8 mouse cellular contexts compared by ENCODE assay signal in genomic region chr14:7791061-7791531, GRCm38 (mm10). TPM values are rescaled to one million over a fixed set of nuclear protein-coding genes. Genes with fewer than 3 reads are reported as not detected.
A peak's percentile ranks its signal among the peaks of the same experiment; 100 is the strongest.
DNase-seq lines count a peak whose midpoint lies in the region; ATAC-seq and TF ChIP-seq lines count a peak whose summit lies in the region.
"Had no signal": no experiment of that assay in that cellular context is flagged by ENCODE, and none has a peak within 500 bp of the region (broad histone marks: within the 10 kb centered on the region; RNA-seq: fewer than 3 reads in every experiment).

No protein-coding gene starts in this region.

- TF ChIP-seq EP300 in stomach, postnatal 0 days (optimal IDR thresholded peaks at IDR 0.05): no peak

- H3K36me3 ChIP-seq in neural tube, embryonic 11.5 days (ENCODE audit: control insufficient read depth, insufficient read depth, low read length): no peaks in the 10 kb centered on the region
- H3K36me3 ChIP-seq in forebrain, embryonic 13.5 days (ENCODE audit: poor library complexity, severe bottlenecking): no peaks in the 10 kb centered on the region
- no peaks in the 10 kb centered on the region for H3K36me3 ChIP-seq in limb, embryonic 15.5 days
- no peaks in the 10 kb centered on the region for H3K36me3 ChIP-seq in stomach, postnatal 0 days (ENCODE audit: control insufficient read depth, insufficient read depth, low read length)

- peak overlapping the region; percentile 45; the same call in 1 of the 2 replicates for H3K9ac ChIP-seq in neural tube, embryonic 11.5 days (ENCODE audit: low read length)
- H3K9ac ChIP-seq in forebrain, embryonic 13.5 days: peak overlapping the region; percentile 50
- no peak overlapping the region for H3K9ac ChIP-seq in limb, embryonic 15.5 days
- H3K9ac ChIP-seq in stomach, postnatal 0 days (ENCODE audit: low read length): peak overlapping the region; percentile 43; the same call in 1 of the 2 replicates

- 0 out of 2 replicates have a peak, but pooled peaks cover 2% of the 10 kb centered on the region for H3K27me3 ChIP-seq in neural tube, embryonic 11.5 days (ENCODE audit: control insufficient read depth, insufficient read depth, low read length)
- H3K27me3 ChIP-seq in forebrain, embryonic 13.5 days: no peaks in the 10 kb centered on the region
- H3K27me3 ChIP-seq in limb, embryonic 15.5 days: peaks cover 3% of the 10 kb centered on the region; the same call in 1 of the 2 replicates
- no peaks in the 10 kb centered on the region for H3K27me3 ChIP-seq in stomach, postnatal 0 days (ENCODE audit: control insufficient read depth, insufficient read depth, low read length)

- H3K4me2 ChIP-seq in neural tube, embryonic 11.5 days (ENCODE audit: low read depth): peak overlapping the region; percentile 71
- H3K4me2 ChIP-seq in forebrain, embryonic 13.5 days: peak overlapping the region; percentile 67
- H3K4me2 ChIP-seq in limb, embryonic 15.5 days: peak overlapping the region; percentile 54
- H3K4me2 ChIP-seq in stomach, postnatal 0 days (replicated peaks; ENCODE audit: low read depth): peak overlapping the region; percentile 68

- TF ChIP-seq CTCF in stomach, postnatal 0 days (IDR thresholded peaks at IDR 0.05; ENCODE audit: low read depth): no peak

- H3K4me3 ChIP-seq in neural tube, embryonic 11.5 days (ENCODE audit: low read depth, low read length): peak overlapping the region; percentile 30
- H3K4me3 ChIP-seq in forebrain, embryonic 13.5 days: peak overlapping the region; percentile 41
- peak overlapping the region; percentile 28 for H3K4me3 ChIP-seq in limb, embryonic 15.5 days
- H3K4me3 ChIP-seq in stomach, postnatal 0 days (ENCODE audit: low read depth, low read length): peak overlapping the region; percentile 35

- no peaks in the 10 kb centered on the region for H3K9me3 ChIP-seq in neural tube, embryonic 11.5 days (ENCODE audit: control insufficient read depth, low read length)
- H3K9me3 ChIP-seq in forebrain, embryonic 13.5 days (replicated peaks): no peaks in the 10 kb centered on the region
- H3K9me3 ChIP-seq in limb, embryonic 15.5 days: no peaks in the 10 kb centered on the region
- H3K9me3 ChIP-seq in stomach, postnatal 0 days (ENCODE audit: control insufficient read depth, low read length): no peaks in the 10 kb centered on the region

- 13% methylated on average over 19 of the region's 19 CpGs for WGBS in neural tube, embryonic 11.5 days
- 15% methylated on average over 19 of the region's 19 CpGs for WGBS in forebrain, embryonic 13.5 days
- 12% methylated on average over 19 of the region's 19 CpGs for WGBS in limb, embryonic 15.5 days
- 13% methylated on average over 19 of the region's 19 CpGs for WGBS in stomach, postnatal 0 days

- H3K4me1 ChIP-seq in neural tube, embryonic 11.5 days (ENCODE audit: control insufficient read depth, insufficient read depth, low read length): peaks cover 5% of the 10 kb centered on the region; the same call in 1 of the 2 replicates
- H3K4me1 ChIP-seq in forebrain, embryonic 13.5 days: peaks cover 10% of the 10 kb centered on the region
- peaks cover 11% of the 10 kb centered on the region for H3K4me1 ChIP-seq in limb, embryonic 15.5 days
- H3K4me1 ChIP-seq in stomach, postnatal 0 days (replicated peaks; ENCODE audit: control insufficient read depth, insufficient read depth): no peaks in the 10 kb centered on the region

- H3K27ac ChIP-seq in neural tube, embryonic 11.5 days (ENCODE audit: low read depth, low read length): no peak overlapping the region
- H3K27ac ChIP-seq in forebrain, embryonic 13.5 days: no peak overlapping the region
- no peak overlapping the region for H3K27ac ChIP-seq in limb, embryonic 15.5 days
- H3K27ac ChIP-seq in stomach, postnatal 0 days (replicated peaks): no peak overlapping the region

- DNase-seq in neural tube, embryonic 11.5 days (ENCODE audit: low spot score): no peak
- DNase-seq in neural tube, embryonic 10.5 days (ENCODE audit: extremely low spot score, low spot score): no peak
- DNase-seq in stomach, postnatal 0 days (ENCODE audit: low spot score): no peak
- DNase-seq in layer of hippocampus, adult 9-11 months: no peak
- no peak for DNase-seq in embryo, embryonic 9.5 days (ENCODE audit: extremely low spot score)

- ATAC-seq in neural tube, embryonic 11.5 days (ENCODE audit: insufficient read depth, low FRiP score, low TSS enrichment): peak; percentile 45; the same call in 1 of the 2 replicates
- ATAC-seq in forebrain, embryonic 13.5 days: peak; percentile 34; the same call in 1 of the 2 replicates
- no peak for ATAC-seq in limb, embryonic 15.5 days (ENCODE audit: insufficient number of reproducible peaks, low FRiP score, low TSS enrichment, low read depth)
- ATAC-seq in stomach, postnatal 0 days (ENCODE audit: low FRiP score, low TSS enrichment): no peak

RNA-seq across cellular contexts. Expression of gene Gm26661, which starts 0.3 kb away (rescaled TPM):
- not detected in 2 replicates for polyA plus RNA-seq in neural tube, embryonic 11.5 days (2014; fragmentation: Nextera tagmentation; extraction: Ambion mirVana)
- polyA plus RNA-seq in forebrain, embryonic 13.5 days (2015; fragmentation: Nextera tagmentation; extraction: Ambion mirVana): not detected in 2 replicates
- polyA plus RNA-seq in limb, embryonic 15.5 days (2015; fragmentation: Nextera tagmentation; extraction: Ambion mirVana): not detected in 2 replicates
- polyA plus RNA-seq in stomach, postnatal 0 days (2015; fragmentation: Nextera tagmentation; extraction: Ambion mirVana): not detected in 2 replicates
- polyA plus RNA-seq: large intestine, adult 2 months had no signal

RNA-seq across cellular contexts. Expression of gene Flnb, which starts 26.7 kb away (rescaled TPM):
- 14.4 and 15.5 TPM in 2 replicates for polyA plus RNA-seq in neural tube, embryonic 11.5 days (2014; fragmentation: Nextera tagmentation; extraction: Ambion mirVana)
- polyA plus RNA-seq in forebrain, embryonic 13.5 days (2015; fragmentation: Nextera tagmentation; extraction: Ambion mirVana): 8.7 TPM in 2 replicates
- polyA plus RNA-seq in limb, embryonic 15.5 days (2015; fragmentation: Nextera tagmentation; extraction: Ambion mirVana): 27.6 and 33.0 TPM in 2 replicates
- 8.3 and 8.8 TPM in 2 replicates for polyA plus RNA-seq in stomach, postnatal 0 days (2015; fragmentation: Nextera tagmentation; extraction: Ambion mirVana)

Comparison
In these comparisons a context has a peak if more than half of its experiments do, and no peak if none do; other contexts are left out.
1. ATAC-seq: peak in neural tube, embryonic 11.5 days (single experiment) and forebrain, embryonic 13.5 days (single experiment); none in limb, embryonic 15.5 days (single experiment) and stomach, postnatal 0 days (single experiment).
2. Peak in every context shown above with its lines, with median percentiles within 50 percentile points of each other: H3K4me2 ChIP-seq and H3K4me3 ChIP-seq.